Mouse (Mus musculus) embryonic facial prominence, embryonic 12.5 days (tissue): ENCODE measurements around the gene Kif6. TPM values are rescaled to one million over a fixed set of nuclear protein-coding genes. Genes with fewer than 3 reads are reported as not detected.

Source experiments
- ATAC-seq: fragments of 200-750 bp; cut with Nextera tagmentation; 2 replicates; pipeline ENCODE4 v1.8.0; 2017; ENCODE audit not compliant: insufficient number of reproducible peaks, insufficient read depth, low FRiP score, low TSS enrichment
- H3K27ac ChIP-seq: fragments of 300-500 bp; sonication (generic); 2 replicates; pipeline ENCODE4 v1.5.1; 2016; ENCODE audit warnings: mild to moderate bottlenecking
- H3K27me3 ChIP-seq: fragments of 300-500 bp; sonication (generic); 2 replicates; pipeline ENCODE4 v1.6.1; 2016; ENCODE audit warnings: mild to moderate bottlenecking, moderate library complexity
- H3K36me3 ChIP-seq: fragments of 300-500 bp; sonication (generic); 2 replicates; pipeline ENCODE4 v1.6.1; 2016; ENCODE audit warnings: mild to moderate bottlenecking
- H3K4me1 ChIP-seq: fragments of 300-500 bp; sonication (generic); 2 replicates; pipeline ENCODE4 v1.6.1; 2016
- H3K4me2 ChIP-seq: fragments of 300-500 bp; sonication (generic); replicated peaks from 2 replicates; pipeline ENCODE4 v1.6.1; 2016; ENCODE audit warnings: mild to moderate bottlenecking, moderate library complexity
- H3K4me3 ChIP-seq: fragments of 300-500 bp; sonication (generic); 2 replicates; pipeline ENCODE4 v1.5.1; 2016; ENCODE audit warnings: mild to moderate bottlenecking
- H3K9ac ChIP-seq: fragments of 300-500 bp; sonication (generic); 2 replicates; pipeline ENCODE4 v1.6.1; 2016; ENCODE audit warnings: mild to moderate bottlenecking, moderate library complexity
- H3K9me3 ChIP-seq: fragments of 300-500 bp; sonication (generic); 2 replicates; pipeline ENCODE4 v1.6.1; 2016; ENCODE audit warnings: mild to moderate bottlenecking, moderate library complexity
- WGBS: fragments of 180-500 bp; shearing (Covaris S2); methylation state at CpG from one replicate; pipeline ENCODE4 v1.1.7; 2016; 5-methylcytosine and 5-hydroxymethylcytosine counted together
- polyA plus RNA-seq: library from polyadenylated mRNA; unstranded; fragments of >200 nt; fragmentation: Nextera tagmentation; extraction: Ambion mirVana; gene quantifications from 2 replicates; pipeline ENCODE4 v1.2.1, GENCODE M21; 2016

Kif6 gene
- polyA plus RNA-seq, 1 experiment from 2014 or later: 2.9 TPM

DNA sequence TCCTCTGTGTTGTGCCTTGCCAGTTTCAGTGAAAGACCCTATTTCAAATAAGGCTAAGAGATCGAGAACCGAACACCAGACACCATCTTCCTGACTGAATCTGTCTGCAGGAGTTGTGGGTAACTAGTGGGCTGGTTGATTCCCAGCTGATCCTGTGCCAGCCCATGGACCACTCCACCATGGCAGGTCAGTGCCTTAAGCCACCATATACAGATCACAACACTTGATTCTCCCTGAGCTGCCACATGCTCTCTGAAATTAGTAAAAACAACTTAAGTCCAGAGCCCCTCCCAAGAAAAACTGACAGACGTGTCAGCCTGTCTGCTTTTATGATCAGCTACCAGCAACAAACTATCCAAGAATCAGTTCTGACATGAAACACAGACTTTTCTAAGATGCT, 180.3 kb downstream of the Kif6 start:
- no peak overlapping the region for H3K4me2 ChIP-seq
- H3K4me1 ChIP-seq: peaks cover 6% of the 10 kb centered on the region; the same call in 1 of the 2 replicates
- H3K36me3 ChIP-seq: no peaks in the 10 kb centered on the region
- no peak for ATAC-seq
- no peak overlapping the region for H3K4me3 ChIP-seq
- no peak overlapping the region for H3K9ac ChIP-seq
- H3K27ac ChIP-seq: no peak overlapping the region
- 81% methylated on average over 3 of the region's 3 CpGs for WGBS
- H3K27me3 ChIP-seq: no peaks in the 10 kb centered on the region
- H3K9me3 ChIP-seq: no peaks in the 10 kb centered on the region

DNA sequence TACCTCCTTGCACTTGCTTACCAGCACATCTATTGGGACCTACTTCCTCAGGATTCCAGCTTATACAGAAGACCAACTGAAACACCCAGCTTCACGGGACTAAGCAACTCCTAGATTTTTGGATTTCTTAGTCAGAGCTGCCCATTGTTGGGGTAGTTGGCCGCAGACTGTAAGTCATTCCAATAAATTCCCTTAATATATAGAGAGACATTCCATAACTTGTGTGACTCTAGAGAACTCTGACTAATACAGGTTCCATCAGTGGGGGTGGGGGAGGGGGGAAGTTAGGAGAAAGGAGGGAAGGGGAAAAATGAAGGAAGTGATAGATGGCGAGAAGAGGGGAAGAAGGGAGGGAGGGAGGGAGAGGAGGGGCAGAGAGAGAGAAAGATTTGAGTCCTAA, 181.2 kb downstream of the Kif6 start:
- Histone ChIP-seq H3K4me3 (no peak overlapping the region), H3K9me3 (no peaks in the 10 kb centered on the region), H3K27ac (no peak overlapping the region), H3K27me3 (no peaks in the 10 kb centered on the region), H3K4me2 (no peak overlapping the region), H3K4me1 (peaks cover 11% of the 10 kb centered on the region; the same call in 1 of the 2 replicates), H3K9ac (no peak overlapping the region), H3K36me3 (no peaks in the 10 kb centered on the region)
- WGBS: 80% methylated on average over 3 of the region's 3 CpGs
- ATAC-seq: no peak

DNA sequence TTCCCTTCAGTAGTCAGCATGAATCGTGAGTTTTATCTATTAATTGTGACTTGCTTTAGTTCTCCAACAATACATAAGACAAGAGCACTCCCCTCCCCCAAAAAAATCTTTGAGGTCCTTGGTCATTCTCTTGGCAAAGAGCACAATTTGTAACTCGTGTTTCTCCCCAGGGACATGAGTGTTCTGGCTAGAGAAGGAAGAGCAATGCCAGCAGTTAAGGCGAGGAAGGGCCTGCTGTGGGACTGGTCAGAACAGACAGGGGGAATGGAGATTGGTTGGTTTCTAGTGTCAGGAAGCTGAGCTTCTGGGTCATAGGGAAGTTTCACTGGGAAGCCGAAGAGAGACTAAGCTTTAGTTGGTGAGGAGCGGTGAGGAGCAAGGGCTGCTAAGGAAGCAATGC, 184.2 kb downstream of the Kif6 start:
- H3K27ac ChIP-seq: no peak overlapping the region
- 73% methylated on average over 5 of the region's 5 CpGs for WGBS

DNA sequence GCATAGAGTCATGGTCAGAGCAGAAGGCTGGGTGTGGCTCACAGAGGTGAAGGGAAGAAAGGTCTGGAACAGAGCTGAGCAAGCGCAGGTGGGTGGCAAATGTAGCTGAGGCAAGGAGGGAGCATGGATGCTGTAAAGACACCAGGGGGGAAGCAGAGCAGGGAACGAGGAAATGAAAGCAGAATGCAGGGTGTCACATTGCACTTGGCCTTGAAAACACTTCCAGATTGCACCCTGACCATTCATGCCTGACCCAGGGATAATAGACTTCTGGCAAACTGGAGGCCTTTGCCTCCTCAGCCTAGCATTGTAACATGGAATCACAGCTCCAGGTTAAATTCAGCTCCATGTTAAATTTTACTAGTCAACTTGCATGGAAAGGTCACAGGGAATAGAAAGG, 185.2 kb downstream of the Kif6 start:
- ATAC-seq: no peak
- no peak overlapping the region for H3K27ac ChIP-seq

More for the DNA sequence above, 184.2 kb downstream of the Kif6 start:
- no peaks in the 10 kb centered on the region for H3K27me3 ChIP-seq
- peaks cover 11% of the 10 kb centered on the region; the same call in 1 of the 2 replicates for H3K4me1 ChIP-seq
- no peak for ATAC-seq
- no peak overlapping the region for H3K4me2 ChIP-seq
- no peak overlapping the region for H3K4me3 ChIP-seq
- H3K36me3 ChIP-seq: no peaks in the 10 kb centered on the region
- no peaks in the 10 kb centered on the region for H3K9me3 ChIP-seq
- no peak overlapping the region for H3K9ac ChIP-seq

DNA sequence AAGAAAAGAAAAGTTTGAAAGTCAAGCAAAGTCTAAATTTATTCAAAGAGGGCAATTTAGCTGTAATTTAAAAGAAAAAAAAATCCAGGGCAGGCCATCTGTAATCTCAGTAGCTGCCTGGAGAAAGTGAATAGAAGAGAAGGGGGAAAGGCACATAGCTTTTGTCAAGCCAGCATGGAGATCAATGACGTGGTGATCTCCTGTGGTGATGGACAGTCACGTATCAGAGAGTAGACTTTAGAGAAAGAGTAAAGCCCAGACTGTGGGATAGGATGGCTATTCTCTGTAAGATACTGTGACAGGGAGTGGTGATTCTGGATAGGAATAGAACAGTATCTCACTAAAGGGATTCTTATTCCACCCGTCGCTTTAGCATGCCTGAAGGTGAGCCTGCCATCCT, 192.5 kb downstream of the Kif6 start:
- H3K4me3 ChIP-seq: no peak overlapping the region
- WGBS: 79% methylated on average over 4 of the region's 4 CpGs
- H3K4me1 ChIP-seq: peaks cover 7% of the 10 kb centered on the region; the same call in 1 of the 2 replicates
- H3K27ac ChIP-seq: no peak overlapping the region
- no peak overlapping the region for H3K4me2 ChIP-seq
- H3K36me3 ChIP-seq: no peaks in the 10 kb centered on the region
- no peak overlapping the region for H3K9ac ChIP-seq
- H3K27me3 ChIP-seq: no peaks in the 10 kb centered on the region
- no peak for ATAC-seq
- no peaks in the 10 kb centered on the region for H3K9me3 ChIP-seq

More for the DNA sequence above, 185.2 kb downstream of the Kif6 start:
- Histone ChIP-seq H3K4me2 (no peak overlapping the region), H3K27me3 (no peaks in the 10 kb centered on the region), H3K9ac (no peak overlapping the region), H3K36me3 (no peaks in the 10 kb centered on the region), H3K4me1 (peaks cover 11% of the 10 kb centered on the region; the same call in 1 of the 2 replicates), H3K9me3 (no peaks in the 10 kb centered on the region), H3K4me3 (no peak overlapping the region)
- WGBS: 30% methylated on average over 2 of the region's 2 CpGs

DNA sequence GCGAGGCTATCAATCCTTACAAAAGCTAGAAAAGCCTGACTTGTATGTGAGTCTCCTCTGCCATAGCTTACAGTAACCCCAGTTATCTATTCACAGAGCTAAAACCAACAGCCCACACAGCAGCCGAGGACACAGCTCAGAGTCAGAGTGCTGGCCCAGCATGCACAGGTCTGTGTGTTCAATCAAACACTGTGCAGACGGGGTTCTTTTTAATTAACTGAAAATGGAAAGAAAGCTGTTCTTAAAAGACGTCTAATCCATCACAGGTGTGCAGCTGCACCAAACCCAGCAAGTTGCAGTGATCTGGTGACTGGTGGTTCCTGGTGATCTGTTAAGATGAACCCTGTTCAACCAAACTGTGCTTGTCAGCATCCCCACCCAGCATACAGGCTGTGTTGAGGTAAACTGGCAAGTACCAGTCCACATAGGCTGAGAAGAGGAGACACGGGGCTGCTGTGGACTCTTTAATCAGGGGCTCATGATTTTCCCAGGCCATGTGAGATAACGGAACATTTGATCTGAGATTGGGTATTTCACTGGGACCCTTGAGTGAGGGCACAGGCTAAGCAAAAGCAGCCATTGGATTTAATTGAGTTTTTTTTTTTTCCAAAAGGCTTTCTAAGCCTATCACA, 193.9 kb downstream of the Kif6 start:
- H3K27me3 ChIP-seq: no peaks in the 10 kb centered on the region
- no peak overlapping the region for H3K9ac ChIP-seq
- 38% methylated on average over 6 of the region's 6 CpGs for WGBS
- peak; percentile 60; the same call in 1 of the 2 replicates for ATAC-seq
- no peaks in the 10 kb centered on the region for H3K9me3 ChIP-seq
- H3K4me2 ChIP-seq: no peak overlapping the region
- H3K4me3 ChIP-seq: no peak overlapping the region
- H3K4me1 ChIP-seq: peaks cover 7% of the 10 kb centered on the region; the same call in 1 of the 2 replicates
- no peak overlapping the region for H3K27ac ChIP-seq
- H3K36me3 ChIP-seq: no peaks in the 10 kb centered on the region

DNA sequence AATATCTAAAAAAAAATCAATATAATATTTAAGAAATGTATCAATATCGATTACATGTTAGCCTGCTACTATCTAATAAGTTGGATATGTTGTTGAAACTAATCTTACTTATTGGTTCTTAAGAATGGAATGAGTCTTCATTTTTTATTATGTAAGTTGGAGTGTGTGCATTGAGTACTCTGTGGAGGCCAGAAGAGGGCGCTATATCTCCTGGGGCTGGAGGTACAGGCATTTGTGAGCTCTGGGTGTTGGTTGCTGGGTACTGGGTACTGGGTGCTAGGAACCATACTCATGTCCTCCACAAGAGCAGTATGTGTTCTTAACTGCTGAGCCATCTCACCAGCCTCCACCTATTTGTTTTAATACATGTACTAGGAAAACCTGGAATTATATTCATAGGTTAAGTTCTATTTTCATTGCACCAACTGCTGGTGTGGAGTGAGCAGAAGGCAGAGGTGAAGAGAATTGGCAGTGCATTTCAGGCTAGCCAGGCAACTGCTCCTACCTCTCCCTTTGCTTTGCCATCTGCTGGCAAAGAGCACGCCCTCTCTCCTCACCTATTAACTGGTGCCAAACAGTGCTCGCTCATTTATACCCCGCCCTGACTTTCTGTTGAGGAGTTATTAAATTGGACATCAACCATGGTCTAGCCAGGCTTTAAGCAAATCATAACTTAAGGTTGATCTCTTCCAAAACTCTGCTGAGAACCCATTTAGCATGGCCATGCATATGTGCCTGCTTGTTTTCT, 199.1 kb downstream of the Kif6 start:
- Histone ChIP-seq H3K27ac (no peak overlapping the region), H3K36me3 (no peaks in the 10 kb centered on the region), H3K4me1 (peaks cover 15% of the 10 kb centered on the region), H3K9ac (no peak overlapping the region), H3K9me3 (no peaks in the 10 kb centered on the region), H3K27me3 (no peaks in the 10 kb centered on the region), H3K4me3 (no peak overlapping the region), H3K4me2 (no peak overlapping the region)
- no peak for ATAC-seq
- WGBS: 90% methylated on average over 5 of the region's 5 CpGs

DNA sequence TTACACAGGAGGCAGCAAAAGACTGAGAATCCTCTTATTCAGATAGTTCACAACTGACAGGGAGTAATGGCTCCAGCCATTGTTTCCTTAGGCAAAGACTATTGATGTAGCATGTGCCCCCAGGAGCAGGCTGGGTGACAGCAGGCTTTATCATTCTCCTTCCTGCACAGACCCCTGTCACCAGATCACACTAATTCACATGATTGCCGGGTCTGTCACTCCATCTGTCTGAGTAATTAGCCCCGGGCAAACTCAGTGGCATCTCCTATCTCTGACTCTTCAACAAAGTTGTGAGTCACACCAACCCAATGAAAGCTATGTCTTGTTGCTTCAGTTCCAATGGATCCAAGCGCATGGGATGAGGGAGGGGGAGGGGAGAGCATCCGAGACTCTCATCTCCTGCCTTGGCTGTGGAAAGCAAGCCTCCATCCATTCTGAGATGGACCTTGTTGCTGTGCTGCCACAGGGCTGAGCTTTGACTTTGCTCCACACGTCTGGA, 201.2 kb downstream of the Kif6 start:
- Histone ChIP-seq H3K4me2 (no peak overlapping the region), H3K4me3 (no peak overlapping the region), H3K27me3 (no peaks in the 10 kb centered on the region), H3K9me3 (no peaks in the 10 kb centered on the region), H3K27ac (no peak overlapping the region), H3K4me1 (peaks cover 15% of the 10 kb centered on the region), H3K36me3 (no peaks in the 10 kb centered on the region), H3K9ac (no peak overlapping the region)
- 0 out of 2 replicates have a peak, but pooled peaks have one; percentile 26 for ATAC-seq
- 10% methylated on average over 5 of the region's 5 CpGs for WGBS

DNA sequence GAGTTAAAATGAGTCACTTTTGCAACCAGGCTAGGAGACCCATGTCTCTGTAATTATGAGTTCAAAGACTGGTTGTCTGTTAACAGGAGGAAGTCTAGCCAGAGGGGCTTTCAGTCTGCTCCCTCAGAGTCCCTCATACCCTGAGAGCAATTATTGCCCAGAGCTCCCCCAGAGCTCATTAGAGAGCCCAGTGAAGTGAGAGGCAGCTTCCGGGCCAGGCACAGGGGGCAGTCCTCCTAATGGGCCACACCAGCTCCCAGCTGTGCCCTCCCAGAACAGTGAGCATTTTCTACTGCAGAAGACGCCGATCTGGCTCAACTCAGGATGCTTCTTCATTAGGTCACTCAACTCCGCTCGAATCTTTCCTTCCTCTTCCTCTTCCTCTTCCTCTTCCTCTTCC, 201.8 kb downstream of the Kif6 start:
- WGBS: 17% methylated on average over 5 of the region's 5 CpGs
- H3K27ac ChIP-seq: no peak overlapping the region
- no peak overlapping the region for H3K9ac ChIP-seq
- no peak overlapping the region for H3K4me3 ChIP-seq
- no peaks in the 10 kb centered on the region for H3K27me3 ChIP-seq
- peak; percentile 68; the same call in 1 of the 2 replicates for ATAC-seq
- no peaks in the 10 kb centered on the region for H3K36me3 ChIP-seq
- H3K4me1 ChIP-seq: peaks cover 15% of the 10 kb centered on the region
- no peak overlapping the region for H3K4me2 ChIP-seq
- no peaks in the 10 kb centered on the region for H3K9me3 ChIP-seq

DNA sequence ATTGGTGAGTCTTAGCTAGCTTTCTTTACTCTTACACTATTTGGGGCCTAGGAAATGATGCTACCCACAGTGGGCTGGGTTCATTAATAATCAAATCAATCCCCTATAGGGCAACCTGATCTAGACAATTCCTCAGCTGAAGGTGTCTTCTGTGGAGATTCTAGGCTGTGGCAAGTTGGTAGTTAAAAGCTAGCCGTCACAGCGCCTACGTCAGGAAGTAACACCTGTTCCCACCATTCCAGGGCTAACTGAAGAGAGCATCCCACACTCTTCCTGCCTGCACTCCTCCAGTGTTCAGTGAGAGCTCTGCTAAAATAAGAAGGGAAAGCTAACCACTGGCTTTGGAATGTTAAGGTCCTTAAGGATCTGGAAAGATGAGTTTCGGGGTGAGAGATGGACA, 205.3 kb downstream of the Kif6 start:
- Histone ChIP-seq H3K36me3 (no peaks in the 10 kb centered on the region), H3K27me3 (no peaks in the 10 kb centered on the region), H3K27ac (no peak overlapping the region), H3K4me3 (no peak overlapping the region), H3K9me3 (no peaks in the 10 kb centered on the region), H3K9ac (no peak overlapping the region), H3K4me2 (no peak overlapping the region), H3K4me1 (peaks cover 15% of the 10 kb centered on the region)
- no peak for ATAC-seq
- WGBS: 87% methylated on average over 4 of the region's 4 CpGs

DNA sequence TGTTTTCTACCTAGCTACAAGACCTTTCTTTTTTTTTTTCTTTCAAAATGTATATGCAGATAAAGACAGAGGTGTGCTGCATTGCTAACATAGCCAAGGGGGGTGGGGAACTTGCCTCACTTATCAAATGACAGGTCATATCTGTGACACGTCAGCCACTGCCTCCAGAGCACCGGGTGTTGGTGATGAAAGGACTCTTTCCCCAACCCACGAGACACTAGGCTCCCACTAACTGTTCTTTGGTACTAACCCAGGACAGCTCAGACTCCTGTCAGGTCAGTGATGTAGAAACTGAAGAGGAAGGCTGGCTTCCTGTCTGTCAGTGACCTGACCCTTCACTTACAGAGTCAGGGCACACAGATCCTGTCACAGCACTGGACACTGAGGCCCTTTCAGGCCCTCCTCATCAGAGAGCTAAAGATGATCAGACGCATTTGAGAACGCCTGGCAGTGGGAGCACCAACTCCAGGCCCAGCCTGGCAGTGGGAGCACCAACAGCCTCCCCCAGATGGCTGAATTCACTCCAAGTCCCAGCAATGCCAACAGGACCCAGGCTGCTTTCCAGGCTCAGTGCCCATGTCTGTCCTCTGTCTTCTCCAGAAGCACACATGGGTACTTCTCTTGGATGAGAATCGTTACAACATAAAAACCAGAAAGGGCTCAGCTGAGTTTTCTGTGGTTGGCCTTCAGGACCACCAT, 209.4 kb downstream of the Kif6 start:
- no peak overlapping the region for H3K9ac ChIP-seq

More for the DNA sequence above, 209.4 kb downstream of the Kif6 start:
- Histone ChIP-seq H3K4me3 (no peak overlapping the region), H3K4me2 (no peak overlapping the region), H3K4me1 (no peaks in the 10 kb centered on the region), H3K9me3 (no peaks in the 10 kb centered on the region), H3K27me3 (no peaks in the 10 kb centered on the region), H3K36me3 (no peaks in the 10 kb centered on the region), H3K27ac (no peak overlapping the region)
- WGBS: 43% methylated on average over 6 of the region's 6 CpGs
- no peak for ATAC-seq
